Mouse (Mus musculus): ENCODE data around the gene Lck.
A peak's percentile ranks its signal among the peaks of the same experiment; 100 is the strongest.

Lck gene

DNA sequence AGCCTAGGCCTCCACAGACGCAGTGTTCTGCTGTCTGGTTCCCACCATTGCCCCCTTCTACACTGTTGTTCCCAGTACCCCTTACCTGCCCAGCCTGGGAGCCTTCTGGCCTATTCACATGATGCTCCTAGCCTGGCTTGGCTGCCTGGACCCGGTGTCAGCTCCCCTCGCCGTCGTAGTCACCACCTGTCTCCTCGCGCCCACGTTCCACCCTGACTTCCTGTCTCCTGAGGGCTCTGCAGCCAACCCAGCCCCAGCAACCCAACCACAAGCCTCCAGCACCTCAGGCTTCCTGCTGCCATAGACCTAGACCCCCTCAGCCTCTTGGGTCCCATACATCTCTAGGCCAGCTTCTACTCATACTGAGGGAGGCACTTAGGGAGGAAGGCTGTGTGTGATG lies at the start of gene Lck:
TSS of gene Lck (minus strand) at position 212 of the 400 bp plus-strand sequence.
- no peak for DNase-seq

DNA sequence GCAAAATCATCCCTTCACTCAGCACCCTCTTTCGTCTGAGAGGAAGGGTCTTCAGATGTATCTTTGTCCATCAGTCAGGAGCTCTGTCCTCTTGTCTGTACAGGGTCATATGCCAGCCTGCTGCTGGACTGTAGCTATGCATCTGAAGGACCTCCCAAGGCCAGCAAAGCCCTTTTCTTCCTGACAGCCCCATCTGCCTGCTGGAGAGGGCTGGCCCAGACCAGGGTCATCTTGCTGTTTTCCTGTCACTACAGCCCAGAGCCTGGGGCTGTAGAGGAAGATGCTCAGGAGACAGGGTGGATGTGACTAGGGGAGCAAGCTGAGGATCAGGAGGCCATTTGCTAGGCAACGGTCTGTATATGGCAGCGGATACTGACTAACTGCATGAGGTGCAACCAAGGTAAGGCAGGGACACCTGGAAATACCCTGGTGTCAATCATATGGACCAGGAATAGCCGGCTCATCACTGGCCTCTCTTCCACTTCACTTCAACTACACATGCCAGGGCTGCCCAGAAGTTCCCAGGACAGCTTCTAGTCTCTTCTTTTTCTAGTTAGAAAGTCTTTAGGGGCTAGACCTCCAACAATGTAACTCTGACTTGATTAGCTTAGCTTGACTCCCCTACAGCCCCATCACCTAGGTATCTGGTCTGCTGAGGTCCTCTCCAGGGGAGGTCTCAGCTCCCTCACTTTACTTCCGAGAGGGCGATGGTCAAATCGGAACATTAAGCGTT lies 49.5 kb upstream of the Lck start:
- no peak for DNase-seq

DNA sequence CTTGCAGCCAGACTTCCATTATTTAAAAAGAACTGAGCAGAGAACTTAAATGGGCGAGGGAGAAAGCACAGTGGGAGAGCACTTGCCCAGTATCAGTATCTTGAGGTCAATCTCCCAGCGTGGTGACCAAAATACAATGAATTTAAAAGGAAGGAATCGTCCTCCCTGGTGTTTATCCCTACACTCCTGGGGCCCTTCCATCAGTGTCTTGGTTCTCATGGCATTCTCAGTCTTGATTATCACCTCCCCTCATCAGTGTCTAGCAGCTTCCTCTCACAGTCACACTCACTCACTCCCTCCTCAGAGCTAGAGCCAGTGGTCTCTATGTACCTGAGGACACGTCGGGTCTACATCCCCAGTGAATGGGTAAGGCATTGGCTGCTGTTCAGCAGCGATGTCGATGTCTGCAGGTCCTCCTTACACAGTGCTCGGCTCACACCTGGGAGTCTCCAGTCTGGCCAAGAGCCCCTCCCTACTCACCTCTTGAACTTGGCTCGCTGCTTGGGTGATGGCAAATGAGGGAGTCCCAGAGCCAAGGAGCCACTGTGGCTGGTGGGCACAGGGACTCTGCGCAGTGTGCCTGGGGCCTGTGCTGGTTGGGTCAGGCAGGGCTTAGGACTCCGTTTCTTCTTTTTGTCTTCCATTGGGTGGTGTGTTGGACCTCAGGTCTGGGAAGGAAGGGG lies 48.8 kb upstream of the Lck start:
- DNase-seq: no peak

DNA sequence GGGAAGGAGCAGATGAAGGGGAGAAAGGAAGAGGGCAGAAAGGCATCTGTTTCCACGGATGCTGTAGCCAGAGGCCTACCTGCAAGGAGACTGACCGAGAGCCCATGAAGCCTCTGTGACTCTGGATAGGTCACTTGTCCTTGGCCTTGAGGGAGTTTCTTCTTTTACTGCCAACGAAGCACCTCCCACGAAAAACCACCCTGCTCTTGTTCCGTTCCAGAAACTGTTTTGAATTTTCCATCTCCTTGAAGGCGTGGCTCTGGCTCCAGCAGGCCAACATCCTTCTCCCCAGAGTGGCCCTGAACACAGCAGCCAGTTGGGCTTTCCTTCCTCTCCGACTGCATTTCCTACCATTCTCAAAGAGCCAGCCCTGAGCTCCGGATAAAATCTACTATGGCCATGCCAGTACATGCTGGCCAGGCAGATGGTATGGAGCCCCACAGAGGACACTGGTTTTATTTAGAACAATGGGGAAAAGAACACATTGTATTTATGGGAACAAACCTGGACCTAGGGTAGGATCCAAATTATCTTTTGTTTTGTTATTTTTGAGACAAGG lies 47.9 kb upstream of the Lck start:
- DNase-seq: peak; percentile 65

DNA sequence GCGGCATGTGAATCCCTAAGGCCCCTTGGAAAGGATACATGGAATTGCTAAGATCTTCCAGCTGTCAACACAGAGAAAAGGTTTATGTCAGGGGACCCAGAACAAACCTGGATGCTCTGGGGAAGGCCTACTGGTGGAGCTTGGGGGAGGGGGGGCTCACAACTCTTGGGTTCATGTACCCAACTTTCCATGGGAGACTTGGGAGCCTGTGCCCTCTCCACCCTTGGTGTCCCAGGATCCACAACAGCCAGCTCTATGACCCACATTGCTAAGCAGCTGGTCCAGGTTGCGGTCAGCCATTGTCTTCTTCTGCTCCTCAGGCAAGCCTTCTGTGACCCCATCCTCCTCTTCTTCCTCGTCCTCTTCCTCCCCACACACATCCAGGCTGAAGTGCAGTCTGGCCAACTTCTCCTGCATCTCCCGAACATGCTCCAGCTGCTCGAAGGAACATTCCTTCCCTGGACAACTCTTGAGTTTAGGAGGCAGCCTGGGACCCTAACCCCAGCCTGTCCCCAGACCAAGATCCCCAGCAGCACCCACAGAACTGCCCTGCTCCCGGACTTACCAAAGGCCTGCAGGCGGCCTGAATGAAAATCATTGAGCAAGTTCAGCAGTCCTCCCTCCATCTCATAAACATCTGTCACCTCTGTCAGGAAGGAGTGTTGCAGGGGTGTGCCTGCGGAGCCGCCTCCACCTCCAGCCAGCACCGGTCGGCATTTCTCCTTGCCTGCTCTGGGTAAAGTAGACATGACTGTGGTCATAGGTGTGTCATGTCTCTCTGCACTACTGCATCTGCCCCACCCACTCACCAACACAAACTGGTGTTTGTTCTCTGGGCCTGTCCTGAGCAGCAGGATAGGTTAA lies 47.2 kb upstream of the Lck start:
- DNase-seq: no peak

DNA sequence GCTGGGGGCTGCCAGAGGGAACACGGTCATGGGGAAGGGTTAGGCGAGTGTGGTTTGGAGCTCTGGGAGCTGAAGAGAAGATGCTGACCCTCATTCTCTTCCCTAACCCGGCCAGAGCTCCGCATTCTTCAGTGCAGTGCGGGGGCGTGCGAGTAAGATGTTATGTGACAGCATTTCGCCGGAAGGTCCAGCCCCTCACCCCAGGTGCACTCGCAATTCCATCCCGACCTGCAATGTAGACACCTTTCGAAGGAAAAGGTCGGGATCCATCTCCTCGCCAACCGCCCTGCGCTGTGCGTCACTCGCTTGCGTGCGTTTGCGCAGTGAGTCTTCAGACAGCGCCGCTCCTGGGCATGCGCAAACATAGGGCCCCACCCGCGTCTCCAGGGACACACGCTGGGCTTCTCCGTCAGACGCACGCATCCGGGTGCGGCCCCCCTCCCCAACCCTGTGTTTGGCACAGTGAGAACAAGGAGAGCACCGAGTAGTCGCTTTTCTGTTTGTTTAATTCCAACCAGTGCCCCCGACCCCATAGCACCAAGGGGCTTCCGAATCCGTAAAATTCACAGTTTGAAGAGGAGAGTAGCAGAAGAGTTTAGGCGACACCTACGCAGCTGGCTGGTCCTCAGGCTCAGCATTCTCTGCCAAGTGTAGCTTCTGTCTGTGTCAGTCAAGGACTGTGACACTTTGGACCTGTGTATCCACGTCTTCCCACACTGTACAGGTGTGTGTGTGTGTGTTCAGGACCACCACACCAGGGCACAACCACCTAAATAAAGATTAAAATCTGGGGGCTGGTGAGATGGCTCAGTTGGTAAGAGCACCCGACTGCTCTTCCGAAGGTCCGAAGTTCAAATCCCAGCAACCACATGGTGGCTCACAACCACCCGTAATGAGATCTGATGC lies 45.6 kb upstream of the Lck start, which contains the start of gene Iqcc:
TSS of gene Iqcc (minus strand) at position 314 of the 906 bp plus-strand sequence.
- peak; percentile 98 for DNase-seq

DNA sequence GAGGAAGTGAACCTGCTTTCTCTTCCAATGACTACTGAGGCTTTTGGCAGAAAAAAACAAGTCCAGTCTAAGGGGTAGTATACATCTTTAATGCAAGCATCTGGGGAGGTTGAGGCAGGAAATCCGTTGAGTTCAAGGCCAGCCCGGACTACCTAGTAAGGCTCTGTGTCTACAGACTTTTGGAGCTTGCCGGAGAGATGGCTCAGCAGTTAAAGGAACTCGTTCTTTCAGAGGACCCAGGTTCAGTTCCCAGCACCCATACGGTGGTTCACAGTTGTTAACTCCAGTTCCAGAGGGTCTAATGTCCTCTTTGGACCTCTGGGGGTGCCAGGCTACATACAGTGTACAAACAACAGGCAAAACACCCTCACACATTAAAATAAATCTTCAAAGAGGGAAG lies 44.6 kb upstream of the Lck start:
- DNase-seq: no peak

DNA sequence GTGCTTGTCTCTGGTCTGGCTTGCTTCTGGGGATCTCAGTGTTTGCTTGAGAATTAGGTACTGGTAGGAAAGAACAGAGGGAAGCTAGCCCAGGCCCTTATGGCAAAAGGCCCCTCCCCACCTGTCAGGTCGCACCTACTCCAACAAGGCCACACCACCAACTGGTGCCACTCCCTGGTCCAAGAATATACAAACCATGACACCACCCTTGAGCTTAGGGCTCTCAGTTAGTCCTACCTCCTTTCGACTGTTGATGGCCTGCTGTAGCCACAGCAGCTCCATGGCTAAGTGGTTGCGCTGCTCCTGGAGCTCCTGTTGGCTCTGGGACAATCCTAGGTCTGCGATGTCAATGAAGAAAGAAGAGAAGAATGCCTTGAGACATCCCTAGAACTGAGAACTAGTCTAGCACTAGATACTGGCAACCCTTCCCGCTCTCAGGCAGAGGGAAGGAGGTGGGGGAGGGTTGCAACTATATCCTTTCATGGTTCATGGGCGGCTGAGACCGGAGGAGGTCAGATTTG lies 43.7 kb upstream of the Lck start:
- no peak for DNase-seq

DNA sequence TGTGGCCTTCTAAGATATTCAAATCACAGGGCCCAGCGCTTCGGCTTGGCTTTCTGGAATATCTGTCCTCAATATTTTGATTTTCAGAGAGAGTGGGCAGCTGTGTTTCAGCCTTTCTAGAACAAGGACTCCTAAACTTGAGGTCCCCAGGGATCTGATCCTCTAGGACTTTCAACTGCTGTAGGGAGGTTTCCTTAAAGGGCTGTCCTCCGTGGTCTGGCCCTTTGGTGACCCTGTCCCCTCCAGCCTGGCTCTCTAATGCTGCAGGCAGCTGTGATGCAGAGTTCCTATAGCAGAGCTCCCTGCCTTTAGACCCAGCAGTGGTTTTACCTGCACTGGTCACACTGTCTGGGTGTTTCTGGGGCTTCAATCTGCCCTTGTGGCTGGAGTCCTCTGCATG lies 43.2 kb upstream of the Lck start:
- DNase-seq: no peak

DNA sequence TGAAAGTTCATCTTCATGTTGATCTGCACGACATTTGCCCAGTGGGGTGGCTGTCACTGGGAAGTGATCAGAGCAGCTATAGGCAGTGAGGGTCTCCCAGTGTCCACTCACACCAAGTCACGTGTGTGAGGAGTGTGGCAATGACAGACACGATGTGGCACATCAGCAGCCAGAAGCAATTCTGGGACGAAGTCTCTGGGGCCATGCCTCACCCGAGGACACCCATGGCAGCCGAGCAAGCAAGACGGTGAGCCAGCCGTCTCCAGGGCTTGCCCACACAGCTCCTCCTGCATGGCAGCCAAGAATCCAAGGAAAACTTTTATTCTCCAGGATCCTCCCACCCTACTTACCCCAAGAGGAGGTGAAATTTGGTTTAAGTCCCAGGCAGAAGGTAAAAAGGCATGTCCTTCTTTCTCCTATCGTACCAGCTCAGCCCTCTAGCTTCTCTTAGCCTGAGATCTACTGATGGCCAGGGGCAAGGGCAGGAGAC lies 42.4 kb upstream of the Lck start:
- no peak for DNase-seq

DNA sequence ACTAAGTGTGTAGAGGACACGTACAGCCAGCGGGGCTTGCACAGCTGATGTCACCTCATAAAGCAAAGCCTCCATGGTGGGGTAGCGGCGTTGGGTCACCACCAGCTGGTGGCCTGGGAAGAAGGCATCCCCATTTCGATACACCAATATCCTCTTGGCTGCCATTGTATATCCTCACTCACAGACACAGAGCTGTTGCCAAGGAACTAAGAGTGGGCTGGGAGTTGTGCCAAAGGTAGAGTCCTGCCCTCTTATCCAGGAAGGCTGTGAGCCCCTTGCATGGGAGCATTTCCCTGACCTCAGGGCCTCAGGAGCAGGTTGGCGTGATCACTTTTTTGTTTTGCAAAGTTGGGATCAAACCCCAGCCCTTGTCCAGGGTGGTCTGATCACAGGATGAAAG lies 40.7 kb upstream of the Lck start, which contains the start of gene Dcdc2b:
TSS of gene Dcdc2b (minus strand) at position 165 of the 400 bp plus-strand sequence.
- peak; percentile 65 for DNase-seq

DNA sequence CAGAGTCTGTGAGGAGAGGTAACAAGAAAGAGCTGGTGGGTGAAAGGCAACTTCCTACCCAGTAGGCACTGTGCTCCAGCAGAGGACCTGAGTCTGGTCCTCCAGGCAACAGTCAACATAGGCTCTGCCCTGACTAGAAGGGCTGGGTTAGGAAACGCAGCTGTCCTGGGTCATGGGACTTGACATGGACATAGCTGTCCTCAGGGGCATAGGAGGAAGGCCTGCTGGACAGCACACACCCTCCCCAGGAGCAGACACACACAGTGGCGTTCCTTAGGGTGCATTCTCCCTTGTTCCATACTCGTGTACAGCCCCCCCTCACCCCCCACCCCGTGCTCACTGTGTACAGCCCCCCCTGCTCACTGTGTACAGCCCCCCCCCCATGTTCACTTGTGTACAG lies 37.0 kb upstream of the Lck start:
- no peak for DNase-seq

DNA sequence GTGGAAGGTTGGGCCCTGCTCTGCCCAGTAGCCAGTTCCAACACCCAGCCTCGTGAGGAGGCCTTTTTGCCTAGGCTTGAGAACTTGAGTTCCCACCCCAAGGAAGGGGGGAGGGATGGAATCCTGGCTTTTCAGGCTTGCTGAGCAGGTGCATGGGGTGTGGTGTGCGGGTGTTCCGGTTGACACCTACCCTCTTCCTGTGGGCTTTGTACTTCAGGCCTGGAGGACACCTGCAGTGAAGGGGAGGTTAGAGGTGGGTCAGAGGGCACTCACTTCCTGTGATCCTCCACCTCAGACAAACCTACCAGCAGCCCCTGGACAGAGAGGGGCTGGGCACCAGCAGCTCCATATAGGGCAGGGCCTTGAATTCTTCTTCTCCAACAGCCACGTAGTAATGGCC lies 36.6 kb upstream of the Lck start:
- no peak for DNase-seq

DNA sequence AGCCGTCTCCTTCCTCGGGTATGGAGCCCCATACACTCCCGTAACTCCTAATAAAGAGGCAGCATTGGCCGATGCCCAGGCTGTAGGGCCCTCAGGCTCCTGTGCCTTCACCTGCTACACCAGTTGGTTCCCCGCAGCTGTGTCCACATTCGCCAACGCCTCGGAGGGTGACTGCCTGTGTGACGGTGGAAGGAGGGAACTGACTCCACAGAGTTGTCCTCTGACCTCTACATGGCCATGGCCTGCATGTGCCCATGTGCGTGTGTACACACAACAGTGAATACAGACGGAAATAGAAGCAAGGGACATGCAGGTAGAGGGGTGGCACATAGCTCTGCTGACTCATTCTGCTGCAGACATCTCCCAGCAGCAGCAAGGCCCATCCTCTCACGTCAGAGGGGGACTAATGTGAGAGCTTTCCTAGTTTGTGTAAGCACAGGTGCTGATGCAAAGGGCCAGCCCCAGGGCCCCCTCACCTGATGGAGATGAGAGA lies 35.7 kb upstream of the Lck start:
- DNase-seq: no peak

DNA sequence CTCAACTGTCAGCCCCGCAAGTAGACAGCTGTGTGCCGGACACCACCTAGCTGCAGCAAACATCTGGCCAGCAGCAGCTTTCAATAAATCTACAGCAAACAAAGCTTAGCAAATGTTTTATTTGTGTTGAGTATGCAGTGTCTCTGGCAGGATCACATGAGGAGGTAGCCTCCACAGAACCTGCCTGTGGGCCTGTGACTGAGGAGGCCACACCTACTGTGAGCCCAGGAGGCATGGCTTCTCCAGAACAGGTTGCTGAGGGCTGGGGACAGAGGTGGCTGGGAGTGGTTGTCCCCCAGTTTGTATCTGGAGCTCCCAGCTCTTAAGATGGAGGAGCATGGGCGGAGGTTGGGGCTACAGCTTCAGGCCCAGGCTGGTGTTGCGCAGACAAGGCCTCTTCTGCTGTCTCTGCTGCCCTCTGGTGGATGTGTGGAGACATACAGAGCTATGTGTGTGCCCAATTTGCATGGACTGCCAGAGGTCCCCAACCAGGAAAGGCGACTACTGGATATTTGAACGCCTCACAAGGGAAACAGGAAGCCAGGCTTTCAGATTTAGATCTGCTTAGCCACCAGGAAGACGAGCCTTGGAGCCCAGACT lies 35.1 kb upstream of the Lck start:
- peak; percentile 92 for DNase-seq

DNA sequence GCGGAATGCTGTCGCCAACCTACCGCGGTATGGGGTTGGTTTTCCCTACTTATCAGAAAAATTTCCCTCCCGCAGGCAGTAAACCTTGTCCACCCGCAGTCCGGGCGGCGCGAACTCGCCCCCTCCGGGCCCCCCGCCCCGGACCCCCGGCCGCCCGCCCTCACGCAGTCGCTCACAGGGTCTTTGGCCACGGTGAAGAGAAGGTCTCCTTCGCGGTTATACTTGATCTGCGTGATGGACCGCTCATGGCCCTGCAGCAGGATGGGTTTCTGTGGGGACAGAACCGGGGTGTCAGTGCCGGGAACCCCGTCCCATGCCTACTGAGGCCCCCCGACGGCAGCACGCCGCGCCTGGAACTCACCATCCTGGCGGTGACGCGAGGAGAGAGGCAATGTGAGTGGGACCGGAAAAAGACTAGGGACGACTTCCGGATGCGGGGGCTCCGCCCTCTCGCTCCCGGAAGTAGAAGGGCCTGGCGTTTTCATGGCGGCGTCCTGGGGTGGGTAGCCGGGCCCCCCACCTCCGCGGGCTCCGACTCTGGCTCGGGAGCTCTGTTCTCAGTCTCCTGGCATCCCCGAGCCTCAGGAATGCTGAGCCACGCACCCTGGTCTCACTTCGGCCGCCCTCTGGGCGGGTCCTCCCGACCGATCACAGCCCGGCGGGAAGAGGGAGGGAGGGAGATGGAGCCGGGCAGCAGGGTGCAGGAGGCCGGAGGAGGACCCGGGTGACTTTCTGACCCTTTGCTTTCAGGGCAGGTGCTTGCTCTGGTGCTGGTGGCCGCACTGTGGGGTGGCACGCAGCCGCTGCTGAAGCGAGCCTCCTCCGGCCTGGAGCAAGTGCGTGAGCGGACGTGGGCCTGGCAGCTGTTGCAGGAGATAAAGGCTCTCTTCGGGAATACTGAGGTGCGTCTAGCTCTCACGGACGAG lies 27.1 kb upstream of the Lck start, which contains the start of the genes Eif3i and Tmem234:
TSS of gene Eif3i (minus strand) at position 416 of the 926 bp plus-strand sequence.
TSS of gene Tmem234 (plus strand) at position 436 of the 926 bp plus-strand sequence.
- peak; percentile 90 for DNase-seq

DNA sequence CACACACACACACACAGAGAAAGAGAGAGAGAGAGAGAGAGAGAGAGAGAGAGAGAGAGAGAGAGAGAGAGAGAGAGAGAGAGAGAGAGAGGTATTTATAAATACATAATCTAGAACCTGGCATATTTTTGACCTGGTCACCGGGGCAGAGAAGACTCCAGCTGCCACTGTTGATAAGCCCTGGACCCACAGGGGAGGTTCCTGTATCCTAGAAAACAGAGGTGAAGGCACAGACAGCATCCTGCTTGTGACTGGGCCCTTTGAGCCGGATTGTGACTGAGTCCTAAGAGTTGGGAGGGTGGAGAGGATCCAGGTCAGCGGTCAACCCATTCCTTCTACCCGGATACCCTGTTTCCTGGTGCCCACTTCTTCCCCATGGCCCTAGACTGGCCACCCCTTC lies 15.4 kb upstream of the Lck start:
- DNase-seq: no peak

DNA sequence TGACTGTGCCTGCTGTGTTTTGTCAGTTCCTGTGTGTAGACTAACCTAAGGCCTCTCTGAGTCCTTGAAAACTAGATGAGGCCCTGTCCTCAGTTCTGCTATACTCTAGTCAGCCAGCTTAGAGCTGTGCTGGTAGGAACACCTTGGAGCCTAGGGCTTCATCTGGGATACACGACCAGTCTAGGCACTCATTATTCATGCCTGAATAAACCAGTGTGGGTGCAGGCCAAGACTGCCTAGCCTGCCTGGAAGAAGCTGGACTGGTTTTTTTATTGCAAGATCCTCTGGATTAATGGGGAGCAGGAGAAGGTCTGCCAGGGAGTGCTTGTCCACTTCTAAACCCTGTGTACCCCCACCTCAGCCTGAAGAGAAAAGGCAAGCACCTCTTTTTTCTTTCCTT lies 13.5 kb upstream of the Lck start:
- DNase-seq: no peak

DNA sequence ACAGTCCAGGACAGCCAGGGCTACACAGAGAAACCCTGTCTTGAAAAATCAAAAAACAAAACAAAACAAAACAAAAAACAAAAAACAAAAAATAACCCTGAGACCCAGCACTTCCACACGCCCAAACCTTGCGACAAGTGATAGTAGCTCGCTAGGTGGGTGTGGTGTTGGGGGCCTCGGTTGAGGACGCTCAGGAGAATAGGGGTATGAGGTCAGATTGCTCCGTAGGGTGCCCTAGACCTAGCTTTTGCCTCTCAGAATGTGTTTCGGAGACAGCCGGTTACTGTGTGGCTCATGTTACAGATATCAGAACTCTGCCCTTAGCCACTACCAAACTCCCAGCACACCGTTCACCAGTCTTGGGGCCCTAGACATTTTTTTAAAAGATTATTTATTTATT lies 12.3 kb upstream of the Lck start:
- no peak for DNase-seq

All from lung, postnatal 10 days (tissue).